Mouse (Mus musculus) embryonic facial prominence, embryonic 15.5 days (tissue): ENCODE measurements at regions not wholly inside any gene's neighbourhood (a gene's known extent, or its start where the extent isn't known, plus 50 kb on each side); places are given as distances from the start of the nearest gene placed in this dataset.

Source experiments
- ATAC-seq: fragments of 200-750 bp; cut with Nextera tagmentation; 2 replicates; pipeline ENCODE4 v1.8.0; 2017; ENCODE audit warnings: low read depth, moderate TSS enrichment; ENCODE audit not compliant: insufficient number of reproducible peaks, low FRiP score, low TSS enrichment
- H3K27ac ChIP-seq: fragments of 300-500 bp; sonication (generic); replicated peaks from 2 replicates; pipeline ENCODE4 v1.5.1; 2015; ENCODE audit warnings: mild to moderate bottlenecking, inconsistent platforms
- H3K27me3 ChIP-seq: fragments of 300-500 bp; sonication (generic); 2 replicates; pipeline ENCODE4 v1.6.1; 2015; ENCODE audit warnings: inconsistent platforms
- H3K36me3 ChIP-seq: fragments of 300-500 bp; sonication (generic); 2 replicates; pipeline ENCODE4 v1.6.1; 2015; ENCODE audit warnings: mild to moderate bottlenecking, inconsistent platforms
- H3K4me1 ChIP-seq: fragments of 300-500 bp; sonication (generic); 2 replicates; pipeline ENCODE4 v1.6.1; 2015; ENCODE audit warnings: inconsistent platforms
- H3K4me2 ChIP-seq: fragments of 300-500 bp; sonication (generic); replicated peaks from 2 replicates; pipeline ENCODE4 v1.6.1; 2015; ENCODE audit warnings: mild to moderate bottlenecking, inconsistent platforms
- H3K4me3 ChIP-seq: fragments of 300-500 bp; sonication (generic); replicated peaks from 2 replicates; pipeline ENCODE4 v1.5.1; 2015; ENCODE audit warnings: mild to moderate bottlenecking, inconsistent platforms
- H3K9ac ChIP-seq: fragments of 300-500 bp; sonication (generic); 2 replicates; pipeline ENCODE4 v1.6.1; 2015; ENCODE audit warnings: inconsistent platforms
- H3K9me3 ChIP-seq: fragments of 300-500 bp; sonication (generic); replicated peaks from 2 replicates; pipeline ENCODE4 v1.6.1; 2016; ENCODE audit warnings: inconsistent platforms
- WGBS: fragments of 180-500 bp; shearing (Covaris S2); methylation state at CpG from one replicate; pipeline ENCODE4 v1.1.7; 2015; 5-methylcytosine and 5-hydroxymethylcytosine counted together

GRCm38 (mm10) chr1:71899128-71899527 lies 246.1 kb upstream of the Fn1 start:
- no peak overlapping the region for H3K9ac ChIP-seq
- WGBS: 60% methylated on average over 8 of the region's 8 CpGs
- no peak for ATAC-seq

GRCm38 (mm10) chr1:71898198-71898597 lies 245.2 kb upstream of the Fn1 start:
- Histone ChIP-seq H3K4me1 (peaks cover 9% of the 10 kb centered on the region), H3K9me3 (no peaks in the 10 kb centered on the region), H3K9ac (no peak overlapping the region), H3K4me2 (no peak overlapping the region), H3K27ac (no peak overlapping the region), H3K36me3 (no peaks in the 10 kb centered on the region), H3K27me3 (no peaks in the 10 kb centered on the region), H3K4me3 (no peak overlapping the region)
- 77% methylated on average over 6 of the region's 6 CpGs for WGBS
- ATAC-seq: no peak

More at GRCm38 (mm10) chr1:71899128-71899527, 246.1 kb upstream of the Fn1 start:
- Histone ChIP-seq H3K4me1 (peaks cover 5% of the 10 kb centered on the region; the same call in 1 of the 2 replicates), H3K9me3 (no peaks in the 10 kb centered on the region), H3K4me2 (no peak overlapping the region), H3K4me3 (no peak overlapping the region), H3K27ac (no peak overlapping the region), H3K36me3 (no peaks in the 10 kb centered on the region), H3K27me3 (no peaks in the 10 kb centered on the region)

GRCm38 (mm10) chr1:71897464-71898051 lies 244.6 kb upstream of the Fn1 start:
- ATAC-seq: no peak
- no peaks in the 10 kb centered on the region for H3K36me3 ChIP-seq
- no peak overlapping the region for H3K4me3 ChIP-seq
- H3K9me3 ChIP-seq: no peaks in the 10 kb centered on the region
- H3K27me3 ChIP-seq: no peaks in the 10 kb centered on the region
- peaks cover 12% of the 10 kb centered on the region for H3K4me1 ChIP-seq
- WGBS: 60% methylated on average over 8 of the region's 8 CpGs
- no peak overlapping the region for H3K9ac ChIP-seq
- no peak overlapping the region for H3K27ac ChIP-seq
- no peak overlapping the region for H3K4me2 ChIP-seq

- H3K27me3 ChIP-seq: no peaks in the 10 kb centered on the region
- no peak overlapping the region for H3K27ac ChIP-seq
- no peak overlapping the region for H3K4me2 ChIP-seq
- H3K36me3 ChIP-seq: no peaks in the 10 kb centered on the region
- H3K4me1 ChIP-seq: peaks cover 12% of the 10 kb centered on the region
- no peak for ATAC-seq
- no peak overlapping the region for H3K9ac ChIP-seq
- 57% methylated on average over 11 of the region's 11 CpGs for WGBS
- H3K9me3 ChIP-seq: no peaks in the 10 kb centered on the region
- no peak overlapping the region for H3K4me3 ChIP-seq
Observed at GRCm38 (mm10) chr1:71896141-71896725, 243.2 kb upstream of the Fn1 start.

- no peak overlapping the region for H3K27ac ChIP-seq
- H3K4me1 ChIP-seq: peaks cover 12% of the 10 kb centered on the region
- no peak overlapping the region for H3K9ac ChIP-seq
- H3K27me3 ChIP-seq: no peaks in the 10 kb centered on the region
- no peaks in the 10 kb centered on the region for H3K9me3 ChIP-seq
- WGBS: 8% methylated on average over 5 of the region's 5 CpGs
- no peak for ATAC-seq
- H3K36me3 ChIP-seq: no peaks in the 10 kb centered on the region
- no peak overlapping the region for H3K4me2 ChIP-seq
- no peak overlapping the region for H3K4me3 ChIP-seq
Observed at GRCm38 (mm10) chr1:71893636-71894035, 240.6 kb upstream of the Fn1 start.

- Histone ChIP-seq H3K9me3 (no peaks in the 10 kb centered on the region), H3K4me1 (no peaks in the 10 kb centered on the region), H3K36me3 (no peaks in the 10 kb centered on the region), H3K27ac (no peak overlapping the region), H3K4me2 (no peak overlapping the region), H3K4me3 (no peak overlapping the region), H3K27me3 (no peaks in the 10 kb centered on the region), H3K9ac (no peak overlapping the region)
- ATAC-seq: no peak
- WGBS: 83% methylated on average over 3 of the region's 3 CpGs
Observed at GRCm38 (mm10) chr1:71887809-71888208, 234.8 kb upstream of the Fn1 start.

GRCm38 (mm10) chr1:71886903-71887302 lies 233.9 kb upstream of the Fn1 start:
- Histone ChIP-seq H3K27me3 (no peaks in the 10 kb centered on the region), H3K36me3 (no peaks in the 10 kb centered on the region), H3K27ac (no peak overlapping the region), H3K4me2 (no peak overlapping the region), H3K9ac (no peak overlapping the region), H3K4me1 (no peaks in the 10 kb centered on the region), H3K4me3 (no peak overlapping the region), H3K9me3 (no peaks in the 10 kb centered on the region)
- 93% methylated on average over 6 of the region's 6 CpGs for WGBS
- no peak for ATAC-seq

GRCm38 (mm10) chr1:71886233-71886632 lies 233.2 kb upstream of the Fn1 start:
- Histone ChIP-seq H3K27ac (no peak overlapping the region), H3K4me3 (no peak overlapping the region), H3K4me2 (no peak overlapping the region), H3K4me1 (0 out of 2 replicates have a peak, but pooled peaks cover 2% of the 10 kb centered on the region), H3K9ac (no peak overlapping the region), H3K36me3 (no peaks in the 10 kb centered on the region), H3K27me3 (no peaks in the 10 kb centered on the region), H3K9me3 (no peaks in the 10 kb centered on the region)
- no peak for ATAC-seq
- 79% methylated on average over 5 of the region's 5 CpGs for WGBS

GRCm38 (mm10) chr1:71881851-71882250 lies 228.9 kb upstream of the Fn1 start:
- no peaks in the 10 kb centered on the region for H3K27me3 ChIP-seq
- no peak overlapping the region for H3K27ac ChIP-seq
- H3K9me3 ChIP-seq: no peaks in the 10 kb centered on the region
- H3K4me3 ChIP-seq: no peak overlapping the region
- peaks cover 16% of the 10 kb centered on the region; the same call in 1 of the 2 replicates for H3K4me1 ChIP-seq
- no peak for ATAC-seq
- no peaks in the 10 kb centered on the region for H3K36me3 ChIP-seq
- H3K9ac ChIP-seq: no peak overlapping the region
- H3K4me2 ChIP-seq: no peak overlapping the region
- WGBS: 76% methylated on average over 12 of the region's 12 CpGs

GRCm38 (mm10) chr1:71881191-71881590 lies 228.2 kb upstream of the Fn1 start:
- no peak overlapping the region for H3K27ac ChIP-seq
- no peak overlapping the region for H3K4me3 ChIP-seq
- no peaks in the 10 kb centered on the region for H3K27me3 ChIP-seq
- no peak overlapping the region for H3K4me2 ChIP-seq
- ATAC-seq: no peak
- H3K9me3 ChIP-seq: no peaks in the 10 kb centered on the region
- 52% methylated on average over 4 of the region's 4 CpGs for WGBS
- H3K4me1 ChIP-seq: peaks cover 21% of the 10 kb centered on the region
- H3K9ac ChIP-seq: no peak overlapping the region
- no peaks in the 10 kb centered on the region for H3K36me3 ChIP-seq

- Histone ChIP-seq H3K4me1 (peaks cover 22% of the 10 kb centered on the region), H3K36me3 (no peaks in the 10 kb centered on the region), H3K9me3 (no peaks in the 10 kb centered on the region), H3K27ac (no peak overlapping the region; the same call in 1 of the 2 replicates), H3K27me3 (no peaks in the 10 kb centered on the region), H3K4me3 (no peak overlapping the region), H3K4me2 (no peak overlapping the region), H3K9ac (no peak overlapping the region)
- WGBS: 44% methylated on average over 6 of the region's 6 CpGs
- ATAC-seq: no peak
Observed at GRCm38 (mm10) chr1:71880480-71880879, 227.5 kb upstream of the Fn1 start.
